Mouse (Mus musculus): Measurements from ENCODE around the gene Fbxw10. TPM values are rescaled to one million over a fixed set of nuclear protein-coding genes. Genes with fewer than 3 reads are reported as not detected.

The Fbxw10 gene
- polyA plus RNA-seq (2012): not detected in 2 replicates

DNA sequence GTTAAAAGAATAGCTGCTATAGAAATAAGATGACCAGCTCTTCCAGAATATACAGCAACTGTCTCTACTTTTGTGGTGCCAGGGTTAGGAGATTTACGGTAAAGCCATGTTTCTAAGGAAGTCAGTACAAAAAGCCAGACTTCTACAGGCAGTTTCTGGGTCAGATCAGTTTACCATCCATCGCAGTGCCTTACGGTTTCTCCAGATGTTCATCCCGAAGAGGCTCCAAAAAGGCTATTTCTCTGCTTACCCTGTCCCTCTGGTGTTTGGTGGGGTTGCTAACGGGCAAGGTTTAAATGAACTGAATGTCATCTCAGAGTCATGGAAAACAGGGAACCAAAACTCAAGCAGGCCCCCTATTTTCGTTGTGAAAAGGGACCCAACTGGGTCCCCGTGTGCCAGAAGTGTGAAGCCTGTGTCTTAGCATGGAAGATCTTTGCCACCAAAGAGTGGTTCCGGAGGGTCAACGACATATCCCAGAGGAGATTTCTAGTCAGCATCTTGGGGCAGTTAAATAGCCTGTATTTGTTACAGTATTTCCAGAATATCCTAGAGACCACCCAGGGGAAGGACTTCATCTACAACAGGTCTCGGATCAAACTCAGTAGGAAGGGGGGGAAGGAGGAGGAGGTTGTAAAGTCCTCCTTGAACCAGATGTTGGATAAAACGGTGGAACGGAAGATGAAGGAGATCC lies at the start of gene Fbxw10:
Fbxw10 (plus strand) TSS at position 109 of the 694 bp plus-strand sequence.
- no peak for TF ChIP-seq GATA1 (IDR thresholded peaks at IDR 0.05; ENCODE audit: low read length)

GRCm38 (mm10) chr11:62804119-62804518 lies 42.8 kb upstream of the Fbxw10 start:
- TF ChIP-seq GATA1 (IDR thresholded peaks at IDR 0.05; ENCODE audit: low read length): no peak

- TF ChIP-seq GATA1 (IDR thresholded peaks at IDR 0.05; ENCODE audit: low read length): no peak
Measured at GRCm38 (mm10) chr11:62807965-62808364, 38.9 kb upstream of the Fbxw10 start.

GRCm38 (mm10) chr11:62809201-62809600 lies 37.7 kb upstream of the Fbxw10 start:
- TF ChIP-seq GATA1 (IDR thresholded peaks at IDR 0.05; ENCODE audit: low read length): no peak

GRCm38 (mm10) chr11:62812268-62812667 lies 34.6 kb upstream of the Fbxw10 start:
- TF ChIP-seq GATA1 (IDR thresholded peaks at IDR 0.05; ENCODE audit: low read length): no peak

- no peak for TF ChIP-seq GATA1 (IDR thresholded peaks at IDR 0.05; ENCODE audit: low read length)
Measured at GRCm38 (mm10) chr11:62813497-62813896, 33.4 kb upstream of the Fbxw10 start.

DNA sequence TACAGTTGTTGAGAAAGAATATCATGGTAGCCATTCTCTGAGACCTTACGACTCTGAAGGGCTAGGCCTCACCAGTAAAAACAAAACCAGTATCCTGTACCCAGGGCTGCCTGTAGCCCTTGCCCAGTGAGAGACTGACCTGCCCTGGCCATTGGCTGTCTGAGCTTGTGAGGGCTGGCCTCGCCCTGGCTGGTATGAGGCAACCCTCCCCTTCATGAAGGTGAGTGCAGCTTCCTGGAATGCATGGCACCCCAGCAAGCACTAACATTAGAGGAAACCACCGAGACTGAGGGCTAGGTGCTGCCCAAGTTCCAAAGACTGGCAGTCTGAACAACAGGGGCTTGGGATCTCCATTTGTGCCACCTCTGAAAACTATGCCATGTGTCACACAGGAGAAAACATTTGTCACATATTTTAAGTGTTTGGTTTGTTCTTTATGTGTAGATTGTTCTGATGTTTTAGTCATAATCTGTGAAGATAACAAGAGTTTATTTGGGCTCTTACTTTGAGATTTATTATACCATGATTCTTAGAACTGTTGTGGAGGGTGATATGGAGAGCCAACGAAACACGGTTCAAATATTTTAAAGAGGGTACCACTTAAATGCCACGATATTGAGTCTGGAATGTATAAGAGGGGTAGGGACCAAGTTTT lies 32.8 kb upstream of the Fbxw10 start:
- no peak for TF ChIP-seq GATA1 (IDR thresholded peaks at IDR 0.05; ENCODE audit: low read length)

GRCm38 (mm10) chr11:62814625-62815024 lies 32.2 kb upstream of the Fbxw10 start:
- TF ChIP-seq GATA1 (IDR thresholded peaks at IDR 0.05; ENCODE audit: low read length): no peak

- TF ChIP-seq GATA1 (IDR thresholded peaks at IDR 0.05; ENCODE audit: low read length): no peak
Measured at GRCm38 (mm10) chr11:62815438-62815837, 31.4 kb upstream of the Fbxw10 start.

GRCm38 (mm10) chr11:62816591-62816990 lies 30.3 kb upstream of the Fbxw10 start:
- no peak for TF ChIP-seq GATA1 (IDR thresholded peaks at IDR 0.05; ENCODE audit: low read length)

GRCm38 (mm10) chr11:62819059-62819686 lies 27.7 kb upstream of the Fbxw10 start:
- TF ChIP-seq GATA1 (IDR thresholded peaks at IDR 0.05; ENCODE audit: low read length): no peak

DNA sequence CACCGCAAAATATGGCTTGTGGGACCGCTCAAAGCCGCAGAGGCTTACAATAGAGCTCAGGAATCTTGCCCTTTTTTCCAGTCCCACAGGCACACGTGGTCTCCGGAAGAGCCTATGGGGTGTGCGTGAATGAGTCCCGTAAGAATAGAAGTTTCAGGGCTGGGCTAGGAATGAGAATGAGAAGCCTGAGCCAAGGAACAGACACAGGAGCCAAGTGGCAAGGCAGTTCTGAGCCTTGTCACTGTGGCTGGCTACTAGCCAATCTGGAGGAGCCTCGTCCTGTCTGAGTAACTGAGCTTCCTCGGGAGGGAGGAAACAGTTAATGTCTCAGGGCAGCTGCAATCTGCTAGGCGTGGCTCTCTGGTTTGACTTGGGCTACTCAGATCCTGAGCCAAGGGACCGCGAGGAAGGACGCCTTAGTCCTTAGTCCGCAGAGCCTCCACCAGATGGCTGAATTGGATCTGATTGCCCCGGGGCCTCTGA lies 26.8 kb upstream of the Fbxw10 start, which contains the start of gene Trim16:
Trim16 (plus strand) TSS at position 173 of the 483 bp plus-strand sequence.
- TF ChIP-seq GATA1 (IDR thresholded peaks at IDR 0.05; ENCODE audit: low read length): no peak

DNA sequence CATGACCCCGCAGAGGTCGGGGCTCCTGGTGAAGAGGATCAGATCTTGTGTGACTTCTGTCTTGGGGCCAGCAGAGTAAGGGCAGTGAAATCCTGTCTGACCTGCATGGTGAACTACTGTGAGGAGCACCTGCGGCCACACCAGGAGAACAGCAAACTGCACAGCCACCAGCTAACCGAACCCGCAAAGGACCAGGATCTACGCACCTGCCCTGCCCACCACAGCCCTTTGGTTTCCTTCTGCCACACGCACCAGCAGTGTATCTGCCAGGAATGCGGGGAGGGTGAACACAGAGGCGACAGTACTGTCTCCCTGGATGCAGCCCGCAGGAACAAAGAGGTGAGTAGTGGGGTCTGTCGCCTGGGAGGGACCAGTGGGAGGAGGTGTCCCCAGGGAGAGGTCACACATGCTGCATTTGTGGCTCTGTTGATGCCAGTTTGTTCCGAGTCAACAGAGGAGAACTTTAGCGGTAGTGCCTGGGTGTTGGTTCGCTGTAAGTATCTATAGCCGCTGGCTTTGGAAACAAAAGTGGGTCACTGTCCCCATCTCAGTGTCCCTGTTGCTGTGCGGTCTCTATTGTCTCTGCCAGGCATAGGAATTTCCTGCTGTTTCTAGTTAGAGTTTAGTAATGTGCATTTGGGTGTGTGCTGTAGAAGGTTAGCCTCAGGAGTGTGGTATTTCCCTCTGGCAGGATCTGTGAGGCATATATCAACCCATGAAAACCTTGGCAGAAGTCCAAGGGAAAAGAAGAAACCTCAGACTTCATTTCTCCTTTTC lies 26.0 kb upstream of the Fbxw10 start:
- no peak for TF ChIP-seq GATA1 (IDR thresholded peaks at IDR 0.05; ENCODE audit: low read length)

DNA sequence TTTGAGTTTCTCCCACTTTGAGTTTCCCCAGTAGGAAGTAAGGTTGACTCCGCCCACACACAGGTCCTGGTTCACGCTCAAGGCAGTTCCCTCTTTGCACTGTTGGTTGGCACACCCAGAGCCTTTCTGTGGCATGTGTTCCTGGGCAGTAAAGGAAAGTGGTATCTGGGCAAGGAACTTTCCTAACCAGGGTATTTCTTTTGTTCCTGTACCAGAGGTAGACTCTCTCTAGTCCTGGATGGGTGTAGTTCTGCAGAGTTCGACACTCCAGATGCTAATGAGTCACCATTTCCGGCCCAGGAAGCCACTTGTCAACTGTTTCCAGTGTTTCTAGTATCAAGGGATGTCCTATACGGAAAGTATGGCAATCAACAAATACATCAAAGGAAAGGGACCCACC lies 25.0 kb upstream of the Fbxw10 start:
- no peak for TF ChIP-seq GATA1 (IDR thresholded peaks at IDR 0.05; ENCODE audit: low read length)

DNA sequence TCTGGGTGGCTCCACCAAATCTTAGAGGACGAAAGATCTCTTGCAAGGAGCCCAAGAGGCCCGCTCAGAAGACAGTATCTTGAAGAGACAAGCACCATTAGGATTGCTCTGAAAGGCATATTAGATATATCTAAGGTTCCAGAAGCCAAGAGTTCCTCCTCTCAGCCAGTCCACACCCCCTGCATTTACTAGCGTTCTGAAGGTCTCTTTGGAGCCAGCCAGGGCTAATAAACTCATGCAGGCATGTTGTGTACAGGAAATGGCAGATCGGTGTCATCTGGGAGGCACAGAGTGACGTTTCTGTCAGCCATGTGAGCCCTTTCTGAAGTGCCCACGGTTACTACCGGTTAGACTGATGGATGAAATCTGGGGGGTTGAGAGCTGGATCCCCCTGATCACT lies 22.7 kb upstream of the Fbxw10 start:
- no peak for TF ChIP-seq GATA1 (IDR thresholded peaks at IDR 0.05; ENCODE audit: low read length)
